ENCODE assay signal across 8 mouse cellular contexts in the genomic region with DNA sequence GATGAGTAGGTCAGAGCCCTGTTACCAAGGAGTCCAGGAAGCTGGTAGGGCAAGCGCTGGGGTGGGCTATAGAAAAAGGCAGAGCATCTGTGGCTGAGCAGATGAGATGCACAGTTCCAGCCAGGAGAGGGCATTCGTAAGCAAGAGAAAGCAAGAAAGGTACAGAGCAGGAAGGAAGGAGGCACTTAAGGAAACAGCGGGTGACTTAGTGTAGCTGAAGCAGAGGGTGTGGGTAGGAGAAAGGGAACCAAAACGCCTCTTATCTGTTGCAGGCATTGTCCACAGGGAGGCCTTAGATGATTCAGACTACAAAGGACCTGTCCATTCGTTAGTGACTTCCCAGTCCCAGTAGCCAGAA. TPM values are rescaled to one million over a fixed set of nuclear protein-coding genes. Genes with fewer than 3 reads are reported as not detected.
DNase-seq lines count a peak whose midpoint lies in the region; ATAC-seq and TF ChIP-seq lines count a peak whose summit lies in the region.

No protein-coding gene starts in this region.

- H3K27ac ChIP-seq in heart, adult 2 months, result no peak overlapping the region
- H3K27ac ChIP-seq in heart, embryonic 11.5 days (ENCODE audit: low read depth, low read length), result 0 out of 2 replicates have a peak overlapping the region, but pooled peaks have one; percentile 0

- no peaks in the 10 kb centered on the region for H3K9me3 ChIP-seq in heart, embryonic 11.5 days (replicated peaks; ENCODE audit: control insufficient read depth, low read length)

- peak; percentile 53 for TF ChIP-seq CTCF in heart, adult 2 months (IDR thresholded peaks at IDR 0.05)

- peaks cover 2% of the 10 kb centered on the region for H3K79me2 ChIP-seq in heart, adult 2 months (replicated peaks; ENCODE audit: control insufficient read depth, insufficient read depth, low read length)

- no peak overlapping the region for H3K4me3 ChIP-seq in heart, adult 2 months
- H3K4me3 ChIP-seq in heart, embryonic 11.5 days (ENCODE audit: low read depth, low read length), result peak overlapping the region; percentile 99

- H3K36me3 ChIP-seq in heart, adult 2 months (ENCODE audit: control insufficient read depth, insufficient read depth, low read length), result no peaks in the 10 kb centered on the region
- 0 out of 2 replicates have a peak, but pooled peaks cover 2% of the 10 kb centered on the region for H3K36me3 ChIP-seq in heart, embryonic 11.5 days (ENCODE audit: control insufficient read depth, insufficient read depth, low read length)

- no peaks in the 10 kb centered on the region for H3K27me3 ChIP-seq in heart, adult 2 months (ENCODE audit: control insufficient read depth, insufficient read depth, low read length)
- no peaks in the 10 kb centered on the region for H3K27me3 ChIP-seq in heart, embryonic 11.5 days (ENCODE audit: control insufficient read depth, insufficient read depth, low read length)

- no peak for TF ChIP-seq POLR2A in heart, adult 2 months (IDR thresholded peaks at IDR 0.05; ENCODE audit: insufficient read depth, low read depth, low read length)

- no peak for TF ChIP-seq EP300 in heart, adult 2 months (IDR thresholded peaks at IDR 0.05; ENCODE audit: insufficient read depth, low read depth, low read length)

- ATAC-seq in heart, embryonic 11.5 days (replicated peaks; ENCODE audit: insufficient number of reproducible peaks, low FRiP score, low TSS enrichment), result no peak; the same call in 1 of the 2 replicates

- intact Hi-C loops in heart, adult 2 months (cut with DNase I), result loop anchor here (5.0 kb wide), 1 partner anchor 176 kb away; a partner anchor contains a TSS

- peak overlapping the region; percentile 86 for H3K4me2 ChIP-seq in heart, embryonic 11.5 days

- H3K9ac ChIP-seq in heart, adult 2 months (ENCODE audit: low read depth, low read length), result no peak overlapping the region
- H3K9ac ChIP-seq in heart, embryonic 11.5 days (ENCODE audit: low read depth, low read length), result peak overlapping the region; percentile 98; the same call in 1 of the 2 replicates

- 18% methylated on average over 5 of the region's 5 CpGs for WGBS in heart, adult 2 months
- 28% methylated on average over 5 of the region's 5 CpGs for WGBS in heart, embryonic 11.5 days (ENCODE audit: insufficient replicate concordance)

- peaks cover 16% of the 10 kb centered on the region for H3K4me1 ChIP-seq in heart, adult 2 months (ENCODE audit: control insufficient read depth, insufficient read depth, low read length)
- peaks cover 34% of the 10 kb centered on the region for H3K4me1 ChIP-seq in heart, embryonic 11.5 days (ENCODE audit: control insufficient read depth, insufficient read depth, low read length)

- no peak for DNase-seq in heart, adult 2 months
- no peak for DNase-seq in heart, adult 9 months (ENCODE audit: low spot score in 2 of 2)
- DNase-seq in cerebellum, adult 9-11 months, result peak; percentile 27
- peak; percentile 67 for DNase-seq in kidney, postnatal 14 days
- DNase-seq in lung, postnatal 25 days (ENCODE audit: low spot score), result peak; percentile 71
- peak; percentile 69 to 76 for DNase-seq in right cerebral cortex, postnatal 10 days (ENCODE audit: low spot score in 2 of 2)
- no peak for DNase-seq in layer of hippocampus, postnatal 25 days (ENCODE audit: extremely low spot score in 1 of 2, low spot score in 1 of 2)

RNA-seq across cellular contexts. Expression of a gene that starts 2.4 kb away (rescaled TPM):
- 10 to 100 TPM; 33.9 to 37.6 TPM for total RNA-seq in heart, adult 2 months (2021)
- polyA plus RNA-seq in heart, adult 2 months (2012; rRNA removed), result 42.9 and 43.5 TPM in 2 replicates
- polyA plus RNA-seq in heart, embryonic 11.5 days (2014; fragmentation: Nextera tagmentation; extraction: Ambion mirVana), result 92.3 and 92.8 TPM in 2 replicates
- 10 to 100 TPM; 78.4 to 81.8 TPM for total RNA-seq in layer of hippocampus, postnatal 25 days (2021)

RNA-seq across cellular contexts. Expression of a gene that starts 15.2 kb away (rescaled TPM):
- total RNA-seq in heart, adult 2 months (2021), result 10 to 100 TPM; 14.8 to 18.2 TPM
- 8.6 and 12.1 TPM in 2 replicates for polyA plus RNA-seq in heart, adult 2 months (2012; rRNA removed)
- 22.2 and 29.2 TPM in 2 replicates for polyA plus RNA-seq in heart, embryonic 11.5 days (2014; fragmentation: Nextera tagmentation; extraction: Ambion mirVana)
- 10 to 100 TPM; 21.2 to 22.8 TPM for total RNA-seq in layer of hippocampus, postnatal 25 days (2021)

RNA-seq across cellular contexts. Expression of a gene that starts 44.9 kb away (rescaled TPM):
- total RNA-seq in heart, adult 2 months (2021), result 1 to 10 TPM; 5.8 to 7.1 TPM
- 5.6 and 7.1 TPM in 2 replicates for polyA plus RNA-seq in heart, adult 2 months (2012; rRNA removed)
- polyA plus RNA-seq in heart, embryonic 11.5 days (2014; fragmentation: Nextera tagmentation; extraction: Ambion mirVana), result 5.8 and 6.1 TPM in 2 replicates
- 1 to 10 TPM in 1 of 2 experiments, under 1 TPM in 1; 0.98 to 1.5 TPM for total RNA-seq in layer of hippocampus, postnatal 25 days (2021)

RNA-seq across cellular contexts. Expression of a gene that starts 48.8 kb away (rescaled TPM):
- total RNA-seq in heart, adult 2 months (2021), result not detected
- not detected in 2 replicates for polyA plus RNA-seq in heart, adult 2 months (2012; rRNA removed)
- polyA plus RNA-seq in heart, embryonic 11.5 days (2014; fragmentation: Nextera tagmentation; extraction: Ambion mirVana), result 1.2 and 1.4 TPM in 2 replicates
- total RNA-seq in layer of hippocampus, postnatal 25 days (2021), result not detected

Comparison
In these comparisons a context has a peak if more than half of its experiments do, and no peak if none do; other contexts are left out.
1. DNase-seq: peak in cerebellum, adult 9-11 months (single experiment), kidney, postnatal 14 days (single experiment), lung, postnatal 25 days (single experiment) and right cerebral cortex, postnatal 10 days (2 of 2); none in heart, adult 2 months (0 of 2), heart, adult 9 months (0 of 2) and layer of hippocampus, postnatal 25 days (0 of 2).